Mouse (Mus musculus): ENCODE data around the gene Kansl1.
"Not testable (repeated sequence)": the region's sequence is repeated elsewhere in the genome, so short reads cannot be mapped to it uniquely, and the experiment has no call there.

Kansl1 gene

DNA sequence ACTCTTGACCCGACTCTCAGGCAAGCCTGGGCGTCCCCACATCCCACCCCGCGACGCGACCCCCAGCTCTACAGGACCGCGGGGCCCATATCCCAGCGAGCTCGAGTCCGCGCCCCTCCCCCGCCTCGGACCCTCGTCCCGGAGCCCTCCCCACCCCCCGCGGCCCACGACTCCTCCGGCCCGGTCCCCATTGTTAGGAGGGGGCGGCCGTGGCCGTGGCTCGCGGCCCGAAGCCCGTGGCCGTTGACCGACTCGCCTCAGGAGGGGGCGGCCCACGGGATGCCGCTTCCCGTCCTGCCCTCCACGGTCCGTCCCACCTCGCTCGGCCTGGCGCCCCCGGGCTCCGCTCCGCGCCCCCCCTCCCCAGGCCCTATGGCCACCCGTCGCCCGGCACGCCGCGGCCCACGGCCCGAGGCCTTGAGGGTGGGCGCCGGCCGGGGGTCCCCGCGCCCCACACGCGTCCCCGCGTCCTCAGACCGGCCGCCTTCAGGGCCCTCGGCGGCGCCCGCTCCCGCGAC lies at the start of gene Kansl1:
Kansl1 (minus strand) TSS at position 111 of the 518 bp plus-strand sequence.
- DNase-seq: peak; percentile 29

DNA sequence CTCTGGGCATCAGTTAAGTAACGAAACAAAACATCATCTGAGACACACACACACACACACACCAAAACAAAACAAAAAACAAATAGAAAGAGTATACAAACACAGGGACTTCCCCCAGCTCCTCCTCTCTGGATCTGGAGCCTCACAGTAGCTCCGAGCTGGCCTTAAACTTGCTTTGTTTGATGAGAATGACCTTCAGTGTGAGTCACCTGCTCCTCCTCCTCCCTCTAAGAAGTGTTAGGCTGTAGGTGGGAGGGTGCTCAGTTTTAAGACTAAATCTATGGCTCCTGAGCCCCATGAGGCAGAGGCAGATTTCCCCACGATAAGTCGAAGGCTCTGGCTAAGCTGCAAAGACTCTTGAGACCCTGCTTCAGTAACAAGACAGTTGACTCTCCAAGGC lies 43.8 kb upstream of the Kansl1 start:
- DNase-seq: no peak

DNA sequence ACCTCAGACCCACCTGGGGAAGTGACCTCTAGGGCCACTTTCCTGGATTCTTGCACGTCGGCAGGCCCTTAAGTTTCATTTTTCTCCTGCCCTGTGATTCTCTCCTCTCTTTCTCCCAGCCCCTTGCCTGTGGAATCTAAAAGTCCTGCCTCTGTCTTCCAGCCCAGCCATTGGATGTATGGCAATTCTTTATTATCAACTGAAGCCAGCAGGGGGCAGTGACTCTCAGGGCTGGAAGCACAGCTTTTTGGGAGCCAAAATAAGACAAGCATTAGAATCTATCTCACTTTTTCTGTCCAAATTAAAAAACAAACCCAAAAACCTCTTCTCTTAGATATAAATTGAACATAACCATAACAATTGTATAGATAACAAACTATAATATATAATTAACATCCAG lies 41.9 kb upstream of the Kansl1 start:
- DNase-seq: peak; percentile 35

DNA sequence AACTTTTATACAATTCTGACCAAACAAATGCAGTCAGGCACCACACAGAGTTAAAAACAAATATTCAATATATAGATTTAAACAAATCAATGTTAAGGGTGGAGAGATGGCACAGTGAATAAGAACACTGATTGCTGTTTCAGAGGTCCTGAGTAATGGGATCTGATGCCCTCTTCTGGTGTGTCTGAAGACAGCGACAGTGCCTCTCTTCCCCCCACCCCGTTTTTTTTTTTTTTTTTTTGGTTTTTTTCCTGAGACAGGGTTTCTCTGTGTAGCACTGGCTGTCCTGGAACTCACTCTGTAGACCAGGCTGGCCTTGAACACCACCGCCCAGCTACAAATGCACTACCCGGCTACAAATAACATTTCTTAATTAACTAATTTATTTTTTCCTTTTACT lies 39.8 kb upstream of the Kansl1 start:
- no peak for DNase-seq

DNA sequence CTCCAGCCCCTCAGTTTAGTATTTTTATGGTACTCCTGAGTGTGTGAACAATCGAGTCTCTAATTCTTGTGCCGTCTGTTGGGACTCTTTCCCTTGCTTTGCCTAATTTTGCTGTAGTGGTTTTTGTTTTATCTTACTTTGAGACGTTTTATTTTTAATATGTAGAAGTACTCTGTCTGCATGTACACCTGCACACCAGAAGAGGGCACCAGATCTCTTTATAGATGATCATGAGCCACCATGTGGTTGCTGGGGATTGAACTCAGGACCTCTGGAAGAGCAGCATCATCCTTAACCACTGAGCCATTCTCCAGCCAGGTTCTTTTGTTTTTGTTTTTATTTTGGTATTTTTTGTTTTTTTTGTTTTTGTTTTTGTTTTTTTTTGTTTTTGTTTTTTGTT lies 19.6 kb upstream of the Kansl1 start:
- no peak for DNase-seq

DNA sequence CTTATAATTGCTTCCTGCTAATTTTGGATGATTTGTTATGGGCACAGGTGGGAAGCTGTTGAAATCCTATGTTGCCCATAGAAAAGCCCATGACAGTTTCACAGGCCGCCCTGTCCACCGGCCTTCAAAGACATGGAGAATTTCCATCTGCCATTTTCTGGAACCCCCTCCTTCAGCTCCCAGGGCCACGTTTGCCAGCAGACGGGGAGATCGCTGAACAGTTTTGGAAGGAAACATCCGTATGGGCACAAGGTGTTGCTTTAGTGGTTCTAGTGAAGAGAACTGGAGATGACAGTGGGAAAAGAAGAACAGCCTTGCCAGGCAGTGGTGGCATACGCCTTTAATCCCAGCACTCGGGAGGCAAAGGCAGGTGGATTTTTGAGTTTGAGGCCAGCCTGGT lies 13.3 kb upstream of the Kansl1 start:
- no peak for DNase-seq

DNA sequence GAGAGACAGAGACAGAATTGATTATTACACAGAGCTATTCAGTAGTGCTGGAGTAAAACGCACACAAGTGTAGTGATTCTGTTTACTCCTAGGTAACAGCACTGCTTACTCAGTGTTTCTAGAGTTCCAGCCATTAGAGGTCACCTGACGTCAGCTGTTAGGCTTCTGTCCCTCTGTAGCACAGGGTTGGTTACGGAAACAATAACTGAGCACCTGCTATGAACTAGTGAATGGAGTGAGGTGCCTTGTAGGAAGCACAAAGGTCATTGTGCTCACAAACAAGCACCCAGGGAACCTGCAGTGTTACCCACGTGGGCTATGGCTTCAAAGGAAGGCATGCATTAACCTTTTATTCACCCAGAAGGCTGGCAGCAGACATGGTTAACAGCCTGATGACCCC lies 10.8 kb upstream of the Kansl1 start:
- no peak for DNase-seq

DNA sequence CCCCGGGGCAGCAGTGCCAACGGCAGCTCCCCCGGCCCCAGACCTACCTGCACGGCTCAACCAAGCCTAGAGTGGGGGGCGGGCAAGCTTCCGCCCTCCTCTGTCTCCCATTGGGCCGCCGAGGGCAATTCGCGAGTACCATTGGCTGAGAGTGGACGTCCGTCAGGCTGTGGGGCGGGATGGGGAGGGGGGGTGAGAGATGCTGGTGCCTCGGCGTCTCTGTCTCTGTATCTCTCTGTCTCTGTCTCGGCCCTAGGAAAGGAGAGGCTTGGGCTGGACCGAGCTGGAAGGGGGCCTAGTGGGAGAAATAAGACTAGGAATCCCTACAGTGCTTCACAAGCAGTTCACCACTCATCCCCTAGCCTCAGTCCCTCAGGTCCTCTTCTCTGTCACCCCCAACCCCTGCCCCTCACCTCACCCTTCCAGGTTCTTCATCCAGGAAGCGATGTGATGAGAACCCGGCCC lies 742 bp upstream of the Kansl1 start:
- DNase-seq: peak; percentile 94

DNA sequence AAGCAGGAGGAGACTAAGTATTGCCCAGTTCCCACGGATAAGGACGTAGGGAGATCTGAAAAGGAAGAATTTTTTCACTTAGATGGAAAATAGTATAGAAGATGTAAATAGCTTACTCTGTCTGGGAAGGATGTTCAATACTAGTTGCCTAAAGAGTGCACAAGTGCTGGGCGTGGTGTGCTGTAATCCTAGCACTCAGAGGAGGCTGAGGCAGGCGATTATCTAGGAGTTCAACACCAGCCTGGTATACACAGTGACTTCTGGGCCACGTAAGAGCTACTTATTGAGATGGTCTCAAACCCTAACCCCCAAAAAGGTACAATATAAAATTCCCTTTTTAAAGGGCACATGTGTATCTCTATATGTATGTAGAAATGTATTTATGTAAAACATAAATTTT lies 963 bp downstream of the Kansl1 start:
- peak; percentile 56 for DNase-seq

DNA sequence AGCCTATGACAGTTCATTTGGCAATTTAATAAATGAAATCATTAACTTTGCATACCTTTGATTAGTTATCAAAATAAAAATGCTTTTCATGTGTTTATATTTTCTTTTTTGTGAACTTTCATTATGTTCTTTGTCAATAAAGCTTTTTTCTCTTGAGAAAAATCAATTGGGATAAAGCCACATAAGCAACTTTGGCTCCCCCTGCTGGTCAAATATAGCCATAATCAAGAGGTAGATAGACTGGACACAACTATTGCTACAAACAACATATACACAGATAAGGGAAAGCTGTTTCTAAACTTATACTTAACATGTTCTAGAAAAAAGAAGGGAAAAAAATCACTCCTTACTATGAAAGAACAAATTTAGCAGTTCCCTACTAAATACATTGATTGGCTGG lies 7.1 kb downstream of the Kansl1 start:
- peak; percentile 53 for DNase-seq

DNA sequence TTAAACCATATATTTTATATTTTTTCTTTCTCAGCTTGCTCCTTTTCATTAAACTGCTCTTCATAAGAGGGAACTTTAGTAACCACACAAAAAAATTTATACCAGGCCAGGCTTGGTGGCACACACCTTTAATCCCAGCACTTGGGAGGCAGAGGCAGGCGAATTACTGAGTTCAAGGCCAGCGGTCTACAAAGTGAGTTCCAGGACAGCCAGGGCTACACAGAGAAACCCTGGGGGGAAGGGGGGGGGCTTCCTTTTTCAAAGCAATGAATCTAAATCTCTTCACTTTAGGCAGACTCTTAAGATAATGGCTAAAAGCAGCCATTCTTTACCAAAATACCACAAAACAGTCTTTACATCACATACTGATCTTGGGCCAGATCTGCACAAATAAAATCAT lies 9.0 kb downstream of the Kansl1 start:
- DNase-seq: no peak

DNA sequence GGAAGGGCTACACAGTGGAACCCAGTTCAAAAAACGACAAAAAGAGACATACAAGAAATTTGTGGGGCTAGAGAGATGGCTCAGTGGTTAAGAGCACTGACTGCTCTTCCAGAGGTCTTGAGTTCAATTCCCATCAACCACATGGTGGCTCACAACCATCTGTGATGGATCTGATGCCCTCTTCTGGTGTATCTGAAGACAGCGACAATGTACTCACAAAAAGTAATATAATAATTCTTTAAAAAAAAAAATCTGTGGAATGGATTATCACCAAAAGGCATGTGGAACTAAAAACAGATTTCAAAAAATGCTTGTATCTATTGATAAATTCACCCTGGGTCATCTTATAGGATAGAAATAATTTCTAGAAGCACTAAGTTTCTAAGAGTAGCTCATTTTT lies 10.2 kb downstream of the Kansl1 start:
- no peak for DNase-seq

DNA sequence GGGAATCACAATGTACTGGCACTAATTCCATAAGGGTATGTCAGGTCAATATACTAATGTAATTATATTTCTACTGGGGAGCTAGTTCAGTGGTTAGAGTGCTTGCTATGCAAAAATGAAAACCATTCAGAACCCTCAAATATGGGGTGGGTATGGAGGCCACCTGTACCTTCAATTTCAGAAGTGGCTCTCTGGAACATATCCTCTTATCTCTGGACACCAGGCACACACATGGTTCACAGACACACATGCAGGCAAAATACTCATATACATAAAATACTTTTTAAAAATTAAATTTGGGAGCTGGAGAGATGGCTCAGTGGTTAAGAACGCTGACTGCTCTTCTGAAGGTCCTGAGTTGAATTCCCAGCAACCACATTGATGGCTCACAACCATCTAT lies 16.0 kb downstream of the Kansl1 start:
- peak; percentile 6 for DNase-seq

DNA sequence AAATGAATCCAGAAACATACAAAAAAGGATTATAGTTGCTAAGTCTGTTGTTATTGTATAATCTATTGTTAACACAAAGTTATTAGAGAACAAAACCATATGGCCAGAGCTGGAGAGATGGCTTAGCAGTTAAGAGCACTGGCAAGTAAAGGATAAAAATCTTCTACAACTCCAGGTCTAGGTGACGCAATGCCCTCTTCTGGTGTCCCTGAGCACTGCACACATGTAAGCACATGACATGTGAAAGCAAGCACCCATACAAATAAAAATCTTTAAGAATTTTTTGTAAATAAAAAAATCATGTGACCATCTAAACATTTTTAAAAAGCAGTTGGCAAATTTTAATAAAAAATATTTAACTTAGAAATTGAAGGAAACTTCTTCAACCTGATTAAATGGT lies 17.4 kb downstream of the Kansl1 start:
- peak; percentile 36 for DNase-seq

DNA sequence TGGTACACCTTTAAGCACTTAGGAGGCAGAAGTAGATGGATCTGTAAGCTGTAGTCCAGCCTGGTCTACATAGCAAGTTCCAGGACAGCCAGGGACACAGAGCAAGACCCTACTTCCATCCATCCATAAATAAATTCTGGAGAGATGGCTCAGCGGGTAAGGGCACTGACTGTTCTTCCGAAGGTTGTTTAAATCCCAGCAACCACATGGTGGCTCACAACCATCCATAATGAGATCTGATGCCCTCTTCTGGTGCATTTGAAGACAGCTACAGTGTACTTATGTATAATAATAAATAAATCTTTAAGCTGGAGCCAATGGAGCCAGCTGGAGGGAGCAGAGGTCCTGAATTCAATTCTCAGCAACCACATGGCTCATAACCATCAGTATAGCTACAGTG lies 20.2 kb downstream of the Kansl1 start:
- DNase-seq: not testable (repeated sequence)

DNA sequence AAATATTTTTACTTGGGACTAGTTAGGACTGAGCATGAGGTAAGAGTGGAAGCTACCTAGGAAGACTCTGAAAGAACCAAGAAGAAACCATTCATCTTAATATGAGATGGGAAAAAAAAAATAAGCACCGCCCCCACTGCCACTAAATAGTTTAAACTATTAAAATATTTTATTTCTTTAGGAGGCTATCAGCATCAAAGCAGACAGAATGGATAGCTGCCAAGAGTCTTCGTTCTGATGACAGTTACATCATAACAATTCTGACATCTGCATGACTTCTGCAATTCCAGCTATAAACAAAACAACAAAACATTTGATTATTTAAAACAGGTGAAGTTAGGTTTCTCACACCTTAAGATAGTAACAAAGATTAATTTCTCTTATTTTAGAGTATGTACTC lies 23.1 kb downstream of the Kansl1 start:
- no peak for DNase-seq

DNA sequence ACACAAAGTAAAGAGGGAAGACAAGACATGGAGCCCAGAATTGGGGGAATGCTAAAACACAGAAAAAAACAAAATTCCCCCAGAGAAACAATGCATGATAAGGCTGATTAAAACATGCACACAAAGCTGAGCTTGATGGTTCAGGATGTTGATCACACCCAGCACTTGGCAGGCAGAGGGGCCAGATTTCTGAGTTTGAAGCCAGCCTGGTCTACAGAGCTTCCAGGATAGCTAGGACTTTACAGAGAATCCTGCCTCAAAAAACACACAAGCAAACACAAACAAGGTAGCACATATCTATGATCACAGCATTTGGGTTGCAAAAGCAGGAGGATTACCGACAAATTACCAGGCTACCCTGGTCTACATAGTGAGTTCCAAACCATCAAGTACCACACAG lies 23.6 kb downstream of the Kansl1 start:
- no peak for DNase-seq

DNA sequence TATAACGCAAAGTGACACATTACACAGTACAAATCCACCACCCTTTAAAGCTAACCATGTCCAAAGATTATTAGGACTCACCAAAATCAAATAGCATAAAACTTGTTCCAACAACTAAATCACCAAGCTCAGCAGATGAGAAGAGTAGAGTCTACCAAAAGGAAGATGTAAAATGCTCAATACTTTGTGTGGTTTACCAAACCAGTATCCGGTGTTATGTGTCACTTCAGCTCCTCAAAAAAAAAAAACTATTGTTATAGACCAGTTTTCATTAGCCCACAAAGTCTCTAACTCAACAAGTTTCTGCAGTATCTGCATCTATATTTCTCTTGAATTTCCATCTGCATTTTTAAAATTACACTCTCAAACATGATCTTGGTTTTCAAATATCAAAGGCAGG lies 25.3 kb downstream of the Kansl1 start:
- DNase-seq: no peak

DNA sequence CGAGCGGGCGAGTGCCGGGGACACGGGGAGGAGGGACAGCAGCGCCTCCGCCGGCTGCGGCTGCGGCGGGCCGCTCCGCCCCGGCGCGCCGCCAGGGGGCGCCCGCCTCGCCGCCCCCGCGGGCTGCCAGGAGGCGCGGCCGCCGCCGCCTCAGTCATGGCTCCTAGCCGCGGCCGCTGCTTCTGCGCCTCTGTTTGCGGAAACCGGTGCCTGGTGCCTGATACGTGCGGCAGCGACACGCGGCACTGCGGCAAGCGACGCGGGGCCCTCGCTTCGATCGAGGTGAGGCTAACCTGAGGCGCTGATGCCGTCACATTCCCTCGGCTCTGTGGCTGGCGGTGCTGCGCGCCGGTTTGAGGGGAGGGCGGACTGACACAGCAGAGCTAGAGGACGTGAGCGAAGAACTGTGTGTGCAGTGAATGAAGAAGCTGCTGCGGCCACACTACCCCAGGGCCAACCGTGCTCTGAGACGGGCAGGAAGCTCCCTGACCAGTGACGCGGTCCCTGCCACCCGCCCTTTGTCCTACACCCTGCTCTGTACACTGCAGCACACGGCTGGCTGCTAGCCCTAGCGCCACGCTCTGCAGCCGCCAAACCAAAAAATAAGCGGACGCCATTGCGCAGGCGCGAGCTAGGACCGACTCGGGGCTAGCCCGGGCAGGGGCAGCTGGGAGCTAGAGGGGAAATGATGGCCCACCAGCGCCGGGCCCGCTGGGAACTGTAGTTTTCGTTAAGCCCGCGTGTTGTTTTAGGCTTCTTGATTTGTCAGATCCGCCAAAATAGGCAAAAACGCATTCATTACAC lies 26.1 kb downstream of the Kansl1 start:
- peak; percentile 96 for DNase-seq

DNA sequence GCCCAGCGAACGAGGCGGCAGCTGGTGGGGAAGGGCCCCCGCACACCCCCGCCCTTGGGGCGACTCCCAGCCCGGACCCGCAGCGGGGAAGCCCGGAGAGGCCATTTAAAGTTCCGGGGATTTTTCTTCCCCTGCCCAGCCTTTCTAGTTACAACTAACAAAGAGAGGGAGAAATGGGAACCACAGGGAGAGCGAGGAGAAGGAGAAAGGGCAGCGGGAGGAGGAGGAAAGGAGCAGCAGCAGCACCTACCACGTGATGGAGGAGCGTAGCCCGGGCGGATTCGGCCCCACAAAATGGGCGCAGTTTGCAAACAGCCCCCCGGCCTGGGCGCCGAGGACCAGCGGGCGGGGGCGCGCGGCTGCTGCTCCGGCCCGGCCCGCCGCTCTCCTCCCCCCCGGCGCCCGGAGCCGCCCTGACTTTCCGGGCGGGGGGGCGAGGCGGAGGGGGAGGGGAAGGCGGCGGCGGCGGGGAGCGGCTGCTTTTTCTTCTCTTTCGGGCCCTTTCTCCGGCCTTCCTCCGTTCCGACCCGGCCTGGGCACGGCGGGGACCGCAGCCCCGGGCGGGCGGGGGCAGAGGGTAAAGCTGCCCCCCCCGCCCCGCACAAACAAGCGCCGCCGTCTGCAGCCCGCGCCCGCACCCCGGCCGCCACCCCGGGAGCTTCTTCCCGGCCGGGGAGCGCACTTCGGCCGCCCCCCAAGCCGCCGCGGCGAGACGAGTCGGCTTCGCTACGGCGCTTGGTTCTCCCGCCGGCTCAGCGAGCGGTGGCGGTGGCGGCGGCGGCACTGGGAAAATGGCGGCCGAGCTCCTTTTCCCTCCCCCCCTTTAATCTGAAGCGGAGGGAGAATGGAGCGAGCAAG lies 27.0 kb downstream of the Kansl1 start:
- peak; percentile 80 for DNase-seq

DNA sequence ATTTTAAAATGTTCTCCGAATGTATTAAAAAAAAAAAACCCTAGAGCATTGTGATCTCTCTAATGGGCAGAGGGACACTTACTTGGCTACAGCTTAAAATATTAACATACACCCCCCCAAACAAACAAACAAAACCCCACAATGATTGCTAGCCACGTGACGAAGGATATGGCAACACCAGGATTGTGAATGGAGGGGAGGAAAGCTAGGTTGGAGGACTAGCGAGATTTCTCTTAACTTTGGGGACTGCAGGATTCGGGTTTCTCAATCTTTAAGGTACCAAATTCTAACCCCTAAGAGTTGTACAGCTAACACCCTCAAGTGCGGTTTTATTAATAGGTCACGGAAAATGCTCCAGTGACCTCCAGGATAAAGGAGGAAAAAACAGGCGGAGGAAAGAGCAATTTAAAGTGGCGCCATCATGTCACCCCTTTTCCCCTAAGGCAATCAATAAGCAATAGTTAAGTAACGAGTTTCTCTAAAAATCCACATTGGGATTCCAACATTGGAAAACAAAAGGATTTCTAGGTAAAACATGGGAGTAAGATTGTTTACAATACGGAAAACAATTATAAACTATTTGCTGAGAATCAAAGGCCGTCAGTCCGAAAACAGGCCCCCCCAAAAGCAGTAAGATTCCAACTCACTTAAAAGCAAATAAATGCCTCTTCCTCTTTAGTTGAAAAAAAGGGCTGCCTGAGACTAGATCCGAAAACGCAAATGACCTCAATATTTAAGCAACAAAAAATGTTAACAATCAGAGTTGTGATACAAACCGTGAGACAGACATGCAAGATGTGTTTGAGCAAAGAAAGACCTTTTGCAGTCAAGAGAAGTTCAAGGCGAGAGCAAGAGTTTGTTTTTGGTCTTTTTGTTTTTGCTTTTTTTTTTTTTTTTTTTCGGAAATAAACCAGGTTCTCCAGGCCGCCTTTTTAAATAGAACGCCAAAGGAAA lies 27.9 kb downstream of the Kansl1 start:
- no peak for DNase-seq

DNA sequence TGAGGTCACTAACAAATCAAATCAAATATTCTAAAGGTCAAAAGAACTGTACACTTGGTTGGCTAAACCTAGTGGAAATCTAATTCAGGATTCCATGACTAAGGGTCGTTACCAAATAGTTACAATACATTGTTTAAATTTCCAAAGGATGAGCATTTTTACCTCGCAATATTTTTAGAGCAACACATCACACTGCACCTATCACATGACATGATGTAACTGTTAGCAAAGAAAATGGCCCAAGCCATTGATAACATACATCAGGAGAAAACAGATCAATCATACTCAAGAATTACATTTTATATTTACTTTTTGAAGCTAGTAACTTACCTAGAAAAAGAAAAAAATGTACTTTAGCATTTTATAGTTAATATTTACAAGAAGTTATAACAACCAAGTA lies 29.0 kb downstream of the Kansl1 start:
- DNase-seq: no peak

DNA sequence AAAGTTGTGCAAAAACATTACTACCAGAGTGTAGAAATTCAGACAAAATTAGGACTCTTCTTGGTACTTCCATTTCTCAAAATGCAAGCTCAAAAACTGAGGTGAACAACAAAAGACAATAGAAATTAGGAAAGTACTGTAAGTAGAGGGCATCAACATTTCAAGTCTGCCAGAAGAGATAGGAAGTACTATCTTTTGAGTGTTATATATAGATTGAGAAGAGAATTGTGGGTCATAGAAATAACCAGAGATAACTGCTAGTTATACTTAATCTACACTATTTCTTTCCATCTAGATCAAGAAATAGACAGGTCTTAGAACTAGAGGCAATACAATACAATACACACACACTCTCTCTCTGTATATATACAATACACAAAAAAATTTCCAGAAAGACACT lies 30.2 kb downstream of the Kansl1 start:
- no peak for DNase-seq
